Mouse (Mus musculus) bone marrow, adult 2 months (tissue): Measurements from ENCODE around the gene Ramp2. TPM values are rescaled to one million over a fixed set of nuclear protein-coding genes. Genes with fewer than 3 reads are reported as not detected.
A peak's percentile ranks its signal among the peaks of the same experiment; 100 is the strongest.

Source experiments
- H3K27ac ChIP-seq: fragments of 200-500 bp; 2 replicates; pipeline ENCODE4 v1.5.1; 2012; ENCODE audit warnings: low read depth, mild to moderate bottlenecking, control low read depth, inconsistent platforms, low read length; ENCODE audit not compliant: control insufficient read depth, poor library complexity, insufficient read depth
- H3K4me1 ChIP-seq: fragments of 200-500 bp; 2 replicates; pipeline ENCODE4 v1.6.1; 2011; ENCODE audit warnings: low read length; ENCODE audit not compliant: control insufficient read depth, insufficient read depth
- H3K4me3 ChIP-seq: fragments of 200-500 bp; replicated peaks from 2 replicates; pipeline ENCODE3; 2011; ENCODE audit warnings: mild to moderate bottlenecking, low read depth, low read length, control low read depth; ENCODE audit not compliant: control insufficient read depth
- CTCF ChIP-seq: fragments of 200-500 bp; IDR thresholded peaks from 2 replicates; pipeline ENCODE4 v1.5.1; 2011; ENCODE audit warnings: low read length, control low read depth; ENCODE audit not compliant: control insufficient read depth, insufficient read depth
- POLR2A ChIP-seq: fragments of 200-500 bp; IDR thresholded peaks from 2 replicates; pipeline ENCODE4 v1.6.1; 2011; ENCODE audit warnings: low read depth, mild to moderate bottlenecking, control low read depth, low read length, borderline replicate concordance; ENCODE audit not compliant: control insufficient read depth
- WGBS: fragments of 180-500 bp; shearing (Covaris S2); methylation state at CpG from one replicate; pipeline ENCODE4 v1.1.7; 2018; 5-methylcytosine and 5-hydroxymethylcytosine counted together
- polyA plus RNA-seq: library from polyadenylated mRNA; stranded (reverse); fragments of >200 nt; gene quantifications from 2 replicates; pipeline ENCODE4 v1.2.4, GENCODE M21; 2011; ENCODE audit warnings: low replicate concordance; ENCODE audit not compliant: missing spikeins, insufficient read depth, insufficient read length

Ramp2 gene
- polyA plus RNA-seq, 1 experiment = 4.8 TPM

DNA sequence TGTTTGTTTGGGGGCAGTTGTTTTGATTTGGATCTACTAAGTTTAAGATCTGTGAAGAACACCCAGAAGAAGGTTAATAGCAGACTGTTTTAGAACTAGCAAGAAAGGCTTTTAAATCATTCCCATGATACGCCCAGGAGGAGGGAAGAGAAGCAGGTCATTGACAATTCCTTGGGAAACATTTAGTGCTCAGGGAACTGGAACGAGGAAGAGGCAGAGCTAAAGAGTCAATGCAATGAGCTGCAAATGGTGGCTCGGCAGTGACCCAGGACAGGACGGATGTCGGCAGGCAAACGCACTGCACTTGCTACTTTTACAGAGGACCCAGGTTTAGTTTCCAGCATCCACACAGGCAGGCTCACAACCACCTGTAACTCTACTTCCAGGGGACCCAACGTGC, 35.0 kb downstream of the Ramp2 start:
- Histone ChIP-seq H3K27ac (no peak overlapping the region), H3K4me1 (peaks cover 3% of the 10 kb centered on the region), H3K4me3 (no peak overlapping the region)
- 70% methylated on average over 7 of the region's 7 CpGs for WGBS
- TF ChIP-seq POLR2A (no peak), CTCF (no peak)

DNA sequence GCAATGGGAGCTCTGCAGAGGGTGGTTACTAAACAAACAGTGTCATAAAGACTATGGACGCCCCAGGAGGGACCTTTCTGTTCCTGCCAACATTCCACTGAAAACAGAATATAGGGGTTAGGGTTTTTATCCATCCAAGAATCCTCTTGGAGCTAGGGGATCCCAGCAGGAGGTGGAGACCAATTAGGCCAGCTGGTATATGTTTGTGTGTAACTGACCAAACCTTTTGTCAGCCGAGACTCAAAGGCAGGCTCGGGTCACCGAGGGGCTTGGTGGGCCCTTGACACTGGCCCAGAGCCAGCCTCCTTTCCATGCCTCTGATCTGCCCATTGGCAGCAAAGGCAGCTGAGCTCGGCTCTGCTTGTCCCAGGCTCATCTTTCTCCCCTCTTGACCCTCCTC, 37.1 kb downstream of the Ramp2 start:
- Histone ChIP-seq H3K4me1 (peaks cover 2% of the 10 kb centered on the region), H3K4me3 (no peak overlapping the region), H3K27ac (no peak overlapping the region)
- WGBS = 74% methylated on average over 5 of the region's 5 CpGs
- TF ChIP-seq CTCF (no peak), POLR2A (no peak)

DNA sequence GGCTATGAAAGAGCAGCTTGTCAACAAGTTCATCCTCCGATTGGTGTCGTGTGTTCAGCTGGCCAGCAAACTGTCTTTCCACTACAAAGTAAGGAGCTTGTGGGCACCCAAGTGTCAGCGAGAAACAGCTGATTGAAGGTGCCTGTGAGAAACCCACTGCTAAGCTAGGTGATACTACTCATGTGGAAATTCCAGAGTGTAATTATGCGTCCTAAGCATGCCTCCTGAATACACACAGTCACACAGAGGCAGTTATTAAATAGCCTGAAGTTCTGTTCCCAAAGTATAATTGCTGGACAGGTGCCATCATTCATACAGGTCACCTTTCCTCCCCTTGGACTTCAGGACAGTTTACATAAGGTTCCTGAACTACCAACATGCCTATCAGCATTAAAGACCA, 38.0 kb downstream of the Ramp2 start:
- TF ChIP-seq POLR2A (no peak), CTCF (no peak)
- Histone ChIP-seq H3K27ac (no peak overlapping the region), H3K4me3 (no peak overlapping the region), H3K4me1 (no peaks in the 10 kb centered on the region; the same call in 1 of the 2 replicates)
- 84% methylated on average over 4 of the region's 4 CpGs for WGBS

DNA sequence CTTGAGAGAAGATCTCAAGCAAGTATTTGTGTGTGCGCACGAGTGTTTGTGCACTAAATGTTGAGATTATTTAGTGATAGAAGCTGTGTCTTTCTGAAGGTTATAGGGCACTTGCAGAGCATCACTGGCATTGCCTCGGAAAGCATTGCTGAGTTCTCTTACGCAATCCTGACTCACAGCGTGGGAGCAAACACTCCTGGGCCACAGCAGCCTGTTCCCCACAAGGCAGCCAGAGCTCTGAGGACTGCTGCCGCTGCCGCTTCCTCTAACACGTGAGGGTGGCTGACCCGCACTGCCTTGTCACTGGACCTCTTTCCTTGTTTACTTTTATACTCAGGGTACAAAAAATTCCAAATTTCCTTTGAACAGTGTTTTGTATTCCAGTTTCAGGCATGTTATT, 41.5 kb downstream of the Ramp2 start:
- WGBS = 58% methylated on average over 9 of the region's 9 CpGs
- H3K4me3 ChIP-seq = no peak overlapping the region
- no peaks in the 10 kb centered on the region; the same call in 1 of the 2 replicates for H3K4me1 ChIP-seq
- TF ChIP-seq POLR2A (no peak), CTCF (no peak)
- no peak overlapping the region for H3K27ac ChIP-seq

DNA sequence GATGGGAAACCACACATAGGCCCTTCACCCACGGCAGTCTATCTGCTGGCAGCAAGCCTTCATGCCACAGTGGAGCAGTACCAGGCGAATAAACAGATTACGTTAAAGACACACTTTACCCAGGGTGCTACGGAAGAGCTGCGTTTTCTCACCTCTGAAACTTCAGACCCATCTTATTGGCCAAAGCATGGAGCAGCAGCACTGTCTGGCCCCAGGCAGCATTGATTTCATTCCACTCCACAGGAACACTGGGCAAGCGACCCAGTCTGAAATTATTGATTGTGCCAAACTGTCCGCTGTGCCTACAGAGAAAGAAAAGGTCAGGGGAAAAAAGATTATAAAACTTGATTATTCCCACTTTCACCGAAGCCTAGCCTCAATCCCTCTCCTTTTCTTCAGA, 45.4 kb downstream of the Ramp2 start:
- Histone ChIP-seq H3K4me3 (no peak overlapping the region), H3K4me1 (no peaks in the 10 kb centered on the region), H3K27ac (no peak overlapping the region)
- no peak for TF ChIP-seq POLR2A
- no peak for TF ChIP-seq CTCF
- WGBS = 93% methylated on average over 8 of the region's 8 CpGs

DNA sequence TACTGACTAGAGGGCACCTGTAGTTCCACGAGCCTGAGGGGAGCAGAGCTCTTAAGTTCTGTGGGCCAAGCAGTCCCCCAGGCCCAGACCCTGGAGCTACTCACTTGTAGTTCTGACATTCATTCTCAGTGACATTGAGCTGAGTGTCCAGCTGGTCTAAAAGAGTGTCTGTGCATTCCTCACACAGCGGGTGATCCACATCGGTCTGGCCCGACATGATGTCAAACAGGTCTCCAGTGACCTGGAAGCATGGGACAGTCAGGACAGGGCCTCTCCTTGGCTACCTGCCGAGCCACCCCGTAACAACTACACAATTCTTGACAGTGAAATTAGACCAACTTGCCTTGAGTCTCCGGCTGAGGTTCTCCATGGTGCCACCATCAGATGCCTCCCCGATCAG, 49.4 kb downstream of the Ramp2 start:
- H3K4me3 ChIP-seq = no peak overlapping the region
- no peak overlapping the region for H3K27ac ChIP-seq
- TF ChIP-seq CTCF = no peak
- TF ChIP-seq POLR2A = no peak
- 96% methylated on average over 8 of the region's 8 CpGs for WGBS
- no peaks in the 10 kb centered on the region; the same call in 1 of the 2 replicates for H3K4me1 ChIP-seq

DNA sequence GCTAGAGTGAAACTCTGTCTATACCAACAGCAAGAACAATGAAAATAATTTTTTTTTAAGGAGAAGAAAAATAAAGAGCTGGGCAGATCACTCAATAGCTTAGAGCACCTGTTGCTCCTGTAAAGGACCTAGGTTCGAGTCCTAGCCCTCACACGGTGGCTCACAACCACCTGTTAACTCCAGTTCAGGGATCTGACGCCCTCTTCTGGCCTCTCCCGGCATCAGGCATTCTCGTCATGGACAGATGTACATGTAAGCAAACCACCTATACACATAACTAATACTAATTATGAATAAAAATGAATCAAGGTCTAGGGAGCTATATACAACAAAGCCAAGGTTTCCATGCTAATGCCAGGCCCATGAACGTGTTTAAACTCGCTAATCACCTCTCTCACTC, 55.1 kb downstream of the Ramp2 start:
- WGBS = 57% methylated on average over 7 of the region's 7 CpGs
- H3K4me1 ChIP-seq = no peaks in the 10 kb centered on the region; the same call in 1 of the 2 replicates
- TF ChIP-seq POLR2A (no peak), CTCF (peak; percentile 43)
- H3K27ac ChIP-seq = no peak overlapping the region
- H3K4me3 ChIP-seq = peak overlapping the region; percentile 77

DNA sequence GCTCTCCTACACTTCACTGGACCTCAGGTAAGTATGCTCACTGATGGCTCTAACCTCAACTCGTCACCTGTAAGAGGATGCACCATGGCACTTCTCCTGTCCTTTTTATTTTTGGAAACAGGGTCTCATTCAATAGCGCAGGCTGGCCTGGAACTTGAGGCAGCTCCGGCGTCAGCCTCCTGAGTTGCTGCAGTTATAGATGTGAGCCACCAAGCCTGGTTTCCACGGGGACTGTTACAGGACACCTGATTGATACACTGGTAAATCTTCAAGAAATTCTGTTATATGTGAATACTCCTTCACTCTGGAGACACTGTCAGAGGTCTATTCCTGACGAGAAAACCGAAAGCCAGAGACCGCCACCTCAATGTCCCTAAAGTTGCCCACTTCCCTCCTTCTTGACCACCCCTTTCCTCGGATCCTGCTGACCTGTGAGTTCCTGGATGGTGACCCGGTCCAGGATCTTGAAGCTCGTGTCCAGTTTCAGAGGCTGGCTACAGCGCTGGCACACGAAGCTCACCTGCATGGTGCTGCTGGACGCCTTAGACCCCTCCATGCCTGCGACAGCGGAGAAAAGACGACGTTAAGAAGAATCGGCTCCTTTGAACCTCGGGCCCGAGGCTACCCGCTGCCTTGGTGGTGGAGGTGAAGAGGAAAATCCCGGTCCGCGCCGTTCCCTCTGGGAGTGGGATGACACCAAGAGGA, 55.6 kb downstream of the Ramp2 start:
- no peak for TF ChIP-seq CTCF
- TF ChIP-seq POLR2A = no peak
- Histone ChIP-seq H3K4me3 (peak overlapping the region; percentile 77), H3K27ac (peak overlapping the region; percentile 60), H3K4me1 (no peaks in the 10 kb centered on the region; the same call in 1 of the 2 replicates)
- 8% methylated on average over 26 of the region's 26 CpGs for WGBS

DNA sequence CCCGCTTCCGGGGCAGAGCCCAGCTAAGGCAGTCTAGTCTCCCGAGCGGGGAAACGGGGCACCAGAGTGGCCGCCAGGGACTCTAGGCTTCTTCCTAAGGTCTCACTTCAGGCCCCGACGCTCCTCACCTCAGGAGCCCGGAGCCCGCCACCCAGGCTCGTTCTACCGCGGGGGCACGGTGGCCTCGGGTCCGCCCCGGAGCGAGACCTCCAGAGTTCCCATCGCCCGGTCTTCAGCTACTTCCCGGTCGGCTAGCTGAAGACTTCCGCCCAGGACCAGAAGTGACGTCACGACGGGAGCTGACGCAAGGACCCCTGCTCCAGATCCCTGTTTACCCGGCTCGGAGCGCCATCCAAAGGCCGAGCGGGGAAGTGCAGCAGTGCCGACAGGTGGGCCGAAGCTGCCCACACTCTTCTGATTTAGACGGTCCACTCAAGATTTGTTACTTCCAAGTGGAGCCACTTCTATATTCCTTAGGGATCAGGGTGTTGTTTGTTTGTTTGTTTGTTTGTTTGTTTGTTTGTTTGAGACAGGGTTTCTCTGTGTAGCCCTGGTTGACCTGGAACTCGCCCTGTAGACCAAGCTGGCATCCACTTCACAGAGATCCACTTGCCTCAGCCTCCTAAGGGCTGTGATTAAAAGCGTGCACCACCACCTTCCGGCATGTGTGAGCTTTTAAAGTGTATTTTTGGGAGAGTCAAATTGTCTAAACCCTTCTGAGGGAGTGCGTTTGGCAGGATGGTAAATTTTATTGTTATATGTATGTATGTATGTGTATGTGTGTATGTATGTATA, 56.4 kb downstream of the Ramp2 start, which contains the start of gene Becn1:
Gene Becn1, minus strand, starts transcription at position 283 of the 795 bp plus-strand sequence.
- H3K27ac ChIP-seq = peak within 1 kb of the TSS; percentile 60
- 7% methylated on average over 39 of the region's 39 CpGs for WGBS

More for the DNA sequence above, 56.4 kb downstream of the Ramp2 start, which contains the start of gene Becn1:
- H3K4me3 ChIP-seq = peak within 1 kb of the TSS; percentile 77
- H3K4me1 ChIP-seq = no peaks in the 10 kb centered on the region; the same call in 1 of the 2 replicates
- TF ChIP-seq POLR2A (peak; percentile 77; the same call in 1 of the 2 replicates), CTCF (peak; percentile 86)
